Mouse (Mus musculus): ENCODE results near the gene Tpra1. TPM values are rescaled to one million over a fixed set of nuclear protein-coding genes. Genes with fewer than 3 reads are reported as not detected.

Gene Tpra1
- 118 TPM for polyA plus RNA-seq (2017; shearing (Covaris generic))

DNA sequence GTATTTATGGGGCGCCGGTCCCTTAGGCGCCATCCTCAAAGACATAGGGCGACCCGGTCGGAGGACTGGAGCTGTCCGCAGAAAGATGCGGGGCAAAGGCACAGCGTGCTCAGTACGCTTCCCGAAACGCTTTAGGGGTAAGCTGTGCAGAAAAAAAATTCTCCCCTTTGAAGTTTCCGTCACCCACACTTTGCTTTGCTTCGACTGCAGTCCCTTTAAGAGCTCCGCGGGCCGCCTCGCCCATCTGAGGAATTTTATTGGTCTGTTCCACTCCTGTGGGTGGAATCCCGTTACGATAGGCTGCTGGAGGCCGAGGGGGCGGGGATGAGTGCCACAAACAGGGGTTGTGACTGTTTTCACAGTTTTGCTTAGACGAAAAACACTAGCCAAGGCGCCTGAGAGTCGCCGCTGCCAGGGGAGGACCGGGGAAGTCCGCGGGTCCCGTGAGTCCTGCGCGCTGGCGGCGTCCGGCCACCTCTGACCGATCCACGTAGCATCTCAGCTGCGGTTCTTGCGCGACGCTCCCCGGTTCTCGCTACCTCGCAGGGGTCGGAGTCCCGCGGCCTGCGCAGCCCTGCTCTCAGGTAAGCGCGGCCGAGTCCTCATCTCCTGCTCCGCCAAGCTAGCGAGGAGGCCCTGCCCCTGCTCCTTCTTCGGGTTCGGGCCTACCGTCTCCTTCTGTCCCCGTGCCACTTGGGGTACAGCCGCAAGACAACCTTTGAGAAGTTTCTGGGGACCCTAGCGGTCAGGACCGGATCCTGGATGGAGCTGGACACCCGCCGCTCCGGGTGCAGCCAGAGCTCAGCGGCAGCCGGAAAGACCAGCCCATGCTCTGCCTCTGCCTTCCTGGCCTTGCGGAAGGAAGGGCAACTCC lies at the start of gene Tpra1:
TSS of gene Tpra1 (plus strand) at position 305 of the 874 bp plus-strand sequence.

DNA sequence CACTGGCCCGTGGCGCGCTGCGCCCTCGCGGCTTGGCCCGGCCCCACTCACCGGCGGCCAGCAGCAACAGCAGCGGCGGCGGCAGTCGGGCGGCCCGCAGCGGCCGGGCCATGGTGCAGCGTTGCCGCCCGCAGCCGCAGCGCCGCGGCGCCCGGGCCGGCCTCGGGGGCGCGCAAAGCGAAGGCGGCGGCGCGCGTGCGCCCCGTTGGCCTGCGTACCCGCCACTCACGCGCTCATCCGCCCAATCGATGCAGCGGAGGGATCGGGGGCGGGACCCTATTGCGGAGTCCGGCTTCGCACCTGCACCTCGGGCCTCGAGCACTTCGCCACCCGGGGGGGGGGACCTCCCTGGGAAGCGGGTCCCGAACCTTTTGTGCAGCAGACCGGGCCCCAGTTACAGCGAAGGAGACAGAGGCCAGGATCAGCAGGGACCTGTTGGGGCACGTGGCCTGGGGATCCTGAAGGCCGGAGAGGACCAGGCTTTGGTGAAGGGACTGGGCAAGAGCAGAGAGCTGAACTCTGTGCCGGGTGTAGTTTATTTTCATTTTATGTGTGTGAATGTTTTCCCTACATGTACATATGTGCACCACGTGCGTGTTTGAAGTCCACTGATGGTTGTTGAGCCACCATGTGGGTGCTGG lies 27.1 kb upstream of the Tpra1 start, which contains the start of gene Podxl2:
TSS of gene Podxl2 (minus strand) at position 177 of the 641 bp plus-strand sequence.

DNA sequence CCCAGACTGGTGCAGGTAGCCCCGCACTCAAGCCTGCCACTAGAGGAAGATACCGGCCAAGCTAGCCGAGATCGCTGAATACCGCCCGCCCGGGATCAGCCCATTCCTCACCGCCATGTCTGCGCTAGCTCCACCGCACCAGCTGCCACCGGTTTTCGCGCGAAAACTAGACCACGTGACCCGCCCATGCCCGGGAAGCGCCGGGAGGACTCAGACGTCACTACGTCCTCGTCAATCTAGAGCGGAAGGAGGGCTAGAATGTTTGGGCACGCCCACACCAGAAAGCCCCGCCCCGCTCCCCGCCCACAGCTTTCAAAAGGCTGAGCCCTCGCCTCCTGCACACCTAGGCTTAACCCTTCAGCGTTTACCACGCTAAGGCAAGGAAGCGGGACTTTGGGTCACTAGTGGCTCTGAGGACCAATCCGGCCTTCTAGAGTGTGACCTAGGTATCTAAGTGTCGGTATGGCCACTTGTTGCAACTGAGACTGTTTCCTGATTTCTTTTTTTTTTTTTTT lies 3.5 kb upstream of the Tpra1 start, which contains the start of gene Mcm2:
TSS of gene Mcm2 (minus strand) at position 247 of the 515 bp plus-strand sequence.

Other genes with a start within 250 kb of the Tpra1 start
- not detected for gene Mgll, start 177.8 kb upstream of the Tpra1 start, polyA plus RNA-seq (2017; shearing (Covaris generic))
- gene Abtb1, start 60.3 kb upstream of the Tpra1 start, polyA plus RNA-seq (2017; shearing (Covaris generic)), result 66.9 TPM
- gene Podxl2, start 27.2 kb upstream of the Tpra1 start, polyA plus RNA-seq (2017; shearing (Covaris generic)), result not detected
- gene Mcm2, start 3.5 kb upstream of the Tpra1 start, polyA plus RNA-seq (2017; shearing (Covaris generic)), result 62.8 TPM